Mouse (Mus musculus) limb, embryonic 11.5 days (tissue): Measurements from ENCODE around the gene Cebpe. TPM values are rescaled to one million over a fixed set of nuclear protein-coding genes. Genes with fewer than 3 reads are reported as not detected.
A peak's percentile ranks its signal among the peaks of the same experiment; 100 is the strongest.

ENCODE experiments used
- ATAC-seq: fragments of 200-750 bp; cut with Nextera tagmentation; 2 replicates; pipeline ENCODE4 v1.8.0; 2017; ENCODE audit warnings: low read depth; ENCODE audit not compliant: insufficient number of reproducible peaks, low FRiP score, low TSS enrichment
- DNase-seq: peaks from one replicate; pipeline ENCODE4 v3.0.0-alpha.2; 2015; ENCODE audit warnings: low spot score
- H3K27ac ChIP-seq: fragments of 300-500 bp; sonication (generic); replicated peaks from 2 replicates; pipeline ENCODE4 v1.5.1; 2014; ENCODE audit warnings: low read depth, mild to moderate bottlenecking, low read length
- H3K27me3 ChIP-seq: fragments of 300-500 bp; sonication (generic); 2 replicates; pipeline ENCODE4 v1.6.1; 2014; ENCODE audit warnings: mild to moderate bottlenecking, low read length, mixed read lengths; ENCODE audit not compliant: control insufficient read depth, insufficient read depth
- H3K36me3 ChIP-seq: fragments of 300-500 bp; sonication (generic); 2 replicates; pipeline ENCODE4 v1.6.1; 2014; ENCODE audit warnings: mild to moderate bottlenecking, low read length, moderate library complexity, mixed read lengths; ENCODE audit not compliant: control insufficient read depth, insufficient read depth
- H3K4me1 ChIP-seq: fragments of 300-500 bp; sonication (generic); 2 replicates; pipeline ENCODE4 v1.6.1; 2014; ENCODE audit warnings: low read length, mixed read lengths; ENCODE audit not compliant: control insufficient read depth, insufficient read depth
- H3K4me2 ChIP-seq: fragments of 300-500 bp; sonication (generic); 2 replicates; pipeline ENCODE4 v1.6.1; 2014; ENCODE audit warnings: low read depth, mild to moderate bottlenecking, moderate library complexity; ENCODE audit not compliant: severe bottlenecking
- H3K4me3 ChIP-seq: fragments of 300-500 bp; sonication (generic); 2 replicates; pipeline ENCODE4 v1.5.1; 2014; ENCODE audit warnings: low read depth, low read length
- H3K9ac ChIP-seq: fragments of 300-500 bp; sonication (generic); 2 replicates; pipeline ENCODE4 v1.6.1; 2014; ENCODE audit warnings: mild to moderate bottlenecking, low read length
- H3K9me3 ChIP-seq: fragments of 300-500 bp; sonication (generic); 2 replicates; pipeline ENCODE4 v1.6.1; 2016; ENCODE audit warnings: low read length; ENCODE audit not compliant: control insufficient read depth
- WGBS: fragments of 180-500 bp; shearing (Covaris S2); extraction: QIAGEN DNeasy Blood & Tissue Kit; methylation state at CpG from one replicate; pipeline ENCODE4 v1.1.7; 2014; 5-methylcytosine and 5-hydroxymethylcytosine counted together
- polyA plus RNA-seq: library from polyadenylated mRNA; unstranded; fragments of >200 nt; fragmentation: Nextera tagmentation; extraction: Ambion mirVana; gene quantifications from 2 replicates; pipeline ENCODE4 v1.2.1, GENCODE M21; 2014

Cebpe gene
- polyA plus RNA-seq, 1 experiment from 2014 or later = not detected

- Histone ChIP-seq H3K4me2 (no peak overlapping the region), H3K36me3 (no peaks in the 10 kb centered on the region), H3K4me3 (no peak overlapping the region), H3K9ac (no peak overlapping the region), H3K27ac (no peak overlapping the region), H3K27me3 (0 out of 2 replicates have a peak, but pooled peaks cover 2% of the 10 kb centered on the region), H3K4me1 (no peaks in the 10 kb centered on the region), H3K9me3 (no peaks in the 10 kb centered on the region)
- 0 out of 2 replicates have a peak, but pooled peaks have one; percentile 47 for ATAC-seq
- peak; percentile 87 for DNase-seq
- 11% methylated on average over 6 of the region's 6 CpGs for WGBS
Measured at GRCm38 (mm10) chr14:54701298-54701697, 10.7 kb downstream of the Cebpe start.

- no peaks in the 10 kb centered on the region for H3K4me1 ChIP-seq
- 0 out of 2 replicates have a peak, but pooled peaks cover 2% of the 10 kb centered on the region for H3K27me3 ChIP-seq
- no peaks in the 10 kb centered on the region for H3K36me3 ChIP-seq
- H3K4me3 ChIP-seq = no peak overlapping the region
- no peak for ATAC-seq
- no peaks in the 10 kb centered on the region for H3K9me3 ChIP-seq
- H3K4me2 ChIP-seq = no peak overlapping the region
- no peak overlapping the region for H3K9ac ChIP-seq
- WGBS = 32% methylated on average over 3 of the region's 3 CpGs
- DNase-seq = no peak
- H3K27ac ChIP-seq = no peak overlapping the region
Measured at GRCm38 (mm10) chr14:54699586-54699985, 12.4 kb downstream of the Cebpe start.

GRCm38 (mm10) chr14:54698733-54699132 lies 13.2 kb downstream of the Cebpe start, which contains the start of gene Gm29776:
TSS of gene Gm29776 (minus strand) at chr14:54698833.
- no peak within 1 kb of the TSS for H3K9ac ChIP-seq
- H3K4me2 ChIP-seq = no peak within 1 kb of the TSS
- no peaks in the 10 kb centered on the region for H3K36me3 ChIP-seq
- ATAC-seq (no peak), DNase-seq (no peak)
- H3K9me3 ChIP-seq = no peaks in the 10 kb centered on the region
- H3K27me3 ChIP-seq = 0 out of 2 replicates have a peak, but pooled peaks cover 2% of the 10 kb centered on the region
- 64% methylated on average over 4 of the region's 4 CpGs for WGBS
- H3K4me3 ChIP-seq = no peak within 1 kb of the TSS
- H3K27ac ChIP-seq = no peak within 1 kb of the TSS
- H3K4me1 ChIP-seq = no peaks in the 10 kb centered on the region

- DNase-seq (no peak), ATAC-seq (no peak)
- WGBS = 82% methylated on average over 4 of the region's 4 CpGs
- Histone ChIP-seq H3K9ac (no peak overlapping the region), H3K27ac (no peak overlapping the region), H3K36me3 (no peaks in the 10 kb centered on the region; the same call in 1 of the 2 replicates), H3K9me3 (no peaks in the 10 kb centered on the region), H3K4me1 (no peaks in the 10 kb centered on the region), H3K4me3 (no peak overlapping the region), H3K27me3 (no peaks in the 10 kb centered on the region), H3K4me2 (no peak overlapping the region)
Measured at GRCm38 (mm10) chr14:54696752-54697151, 15.2 kb downstream of the Cebpe start.

- Histone ChIP-seq H3K9ac (no peak overlapping the region), H3K4me2 (no peak overlapping the region), H3K36me3 (peaks cover 6% of the 10 kb centered on the region; the same call in 1 of the 2 replicates), H3K4me1 (no peaks in the 10 kb centered on the region), H3K4me3 (no peak overlapping the region), H3K9me3 (no peaks in the 10 kb centered on the region), H3K27me3 (no peaks in the 10 kb centered on the region), H3K27ac (no peak overlapping the region)
- ATAC-seq (no peak), DNase-seq (no peak)
- 76% methylated on average over 6 of the region's 6 CpGs for WGBS
Measured at GRCm38 (mm10) chr14:54695042-54695441, 16.9 kb downstream of the Cebpe start.

GRCm38 (mm10) chr14:54687251-54687650 lies 24.7 kb downstream of the Cebpe start:
- Histone ChIP-seq H3K4me3 (peak overlapping the region; percentile 84), H3K27ac (no peak overlapping the region), H3K4me2 (peak overlapping the region; percentile 60), H3K9ac (peak overlapping the region; percentile 94), H3K4me1 (peaks cover 12% of the 10 kb centered on the region; the same call in 1 of the 2 replicates), H3K36me3 (peaks cover 19% of the 10 kb centered on the region; the same call in 1 of the 2 replicates), H3K9me3 (no peaks in the 10 kb centered on the region), H3K27me3 (no peaks in the 10 kb centered on the region)
- 5% methylated on average over 8 of the region's 8 CpGs for WGBS
- DNase-seq = no peak
- no peak for ATAC-seq

GRCm38 (mm10) chr14:54686522-54687143 lies 25.3 kb downstream of the Cebpe start, which contains the start of gene Acin1:
TSS of gene Acin1 (minus strand) at chr14:54686931.
- Histone ChIP-seq H3K36me3 (peaks cover 19% of the 10 kb centered on the region; the same call in 1 of the 2 replicates), H3K4me1 (peaks cover 12% of the 10 kb centered on the region; the same call in 1 of the 2 replicates)

GRCm38 (mm10) chr14:54686063-54686521 lies 25.9 kb downstream of the Cebpe start, which contains the start of gene 1700123O20Rik:
TSS of gene 1700123O20Rik (plus strand) at chr14:54686216.
- WGBS = 0% methylated on average over 31 of the region's 41 CpGs
- ATAC-seq = peak; percentile 76
- H3K4me1 ChIP-seq = peaks cover 12% of the 10 kb centered on the region; the same call in 1 of the 2 replicates
- H3K4me2 ChIP-seq = peak within 1 kb of the TSS; percentile 72
- peaks cover 19% of the 10 kb centered on the region; the same call in 1 of the 2 replicates for H3K36me3 ChIP-seq
- no peaks in the 10 kb centered on the region for H3K27me3 ChIP-seq
- peak within 1 kb of the TSS; percentile 94 for H3K9ac ChIP-seq
- DNase-seq = peak; percentile 84
- H3K27ac ChIP-seq = peak within 1 kb of the TSS; percentile 88
- no peaks in the 10 kb centered on the region for H3K9me3 ChIP-seq
- peak within 1 kb of the TSS; percentile 84 for H3K4me3 ChIP-seq

More at GRCm38 (mm10) chr14:54686522-54687143, 25.3 kb downstream of the Cebpe start, which contains the start of gene Acin1:
- Histone ChIP-seq H3K4me3 (peak within 1 kb of the TSS; percentile 84), H3K4me2 (peak within 1 kb of the TSS; percentile 72), H3K27ac (peak within 1 kb of the TSS; percentile 88), H3K9ac (peak within 1 kb of the TSS; percentile 94), H3K27me3 (no peaks in the 10 kb centered on the region), H3K9me3 (no peaks in the 10 kb centered on the region)
- ATAC-seq (peak; percentile 96), DNase-seq (peak; percentile 100)
- 0% methylated on average over 44 of the region's 44 CpGs for WGBS
